Mouse (Mus musculus) spleen, adult 2 months (tissue): ENCODE measurements around the gene Mdm4.

Experiments
- CTCF ChIP-seq: fragments of 200-500 bp; IDR thresholded peaks from 2 replicates; pipeline ENCODE4 v1.5.1; 2011; ENCODE audit warnings: mild to moderate bottlenecking, inconsistent platforms; ENCODE audit not compliant: insufficient read depth, insufficient read length, insufficient replicate concordance; ENCODE audit errors: extremely low read depth
- POLR2A ChIP-seq: fragments of 200-500 bp; IDR thresholded peaks from 2 replicates; pipeline ENCODE4 v1.6.1; 2011; ENCODE audit warnings: low read depth, low read length, inconsistent platforms

DNA sequence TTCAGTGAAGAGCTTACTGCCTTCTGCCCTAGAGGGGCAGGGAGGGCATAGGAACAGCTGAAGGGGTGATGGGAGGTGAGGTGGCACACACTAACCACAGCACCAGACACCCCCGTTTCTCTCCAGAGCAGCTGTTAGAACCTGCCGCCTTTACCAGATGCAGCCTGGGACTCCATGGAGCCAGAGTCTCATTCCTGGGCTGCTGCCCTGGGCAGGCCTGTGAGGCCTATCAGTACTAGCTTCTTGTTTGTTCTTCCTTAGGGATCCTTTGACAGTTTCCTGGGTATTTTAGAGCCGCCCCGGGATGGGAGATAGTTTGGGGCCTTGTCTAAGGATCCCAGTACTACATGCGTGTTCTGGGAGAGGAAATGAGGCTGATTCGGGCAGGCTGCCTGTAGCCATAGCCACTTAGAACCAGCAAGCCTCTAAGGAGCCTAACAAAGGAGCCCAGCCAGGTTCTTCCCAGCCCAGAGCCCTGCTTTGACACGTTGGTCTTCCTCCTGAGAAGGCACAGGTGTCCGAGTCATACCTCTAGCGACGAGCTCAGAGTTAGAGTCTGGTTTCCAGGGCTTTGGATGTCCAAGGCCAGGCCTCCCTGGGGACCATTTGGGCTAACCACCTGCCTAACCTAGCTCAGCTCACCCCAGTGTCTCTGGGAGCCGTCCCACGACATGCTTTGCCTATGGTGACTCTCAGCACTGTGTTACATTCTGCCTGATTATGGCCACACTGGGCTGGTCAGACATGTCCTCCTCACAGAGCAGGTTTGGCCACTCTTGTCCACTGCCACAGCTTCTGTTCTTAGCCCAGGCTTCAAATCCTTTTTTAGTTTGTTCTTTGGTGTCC is 39.1 kb upstream of the Mdm4 start:
- TF ChIP-seq CTCF (no peak), POLR2A (no peak)
